Mouse (Mus musculus) C2C12 (cell line): ENCODE data around the gene Tbc1d1.

Source experiments
- CTCF ChIP-seq: IDR thresholded peaks from one replicate; pipeline ENCODE4 v1.5.1; 2011; ENCODE audit not compliant: control insufficient read depth, insufficient read depth, insufficient read length
- FOSL1 ChIP-seq: IDR thresholded peaks from one replicate; pipeline ENCODE4 v1.8.0; 2011; ENCODE audit warnings: mild to moderate bottlenecking, low read length; ENCODE audit not compliant: poor library complexity, insufficient read depth, severe bottlenecking
- MAX ChIP-seq: IDR thresholded peaks from one replicate; pipeline ENCODE4 v1.6.1; 2011; ENCODE audit warnings: mild to moderate bottlenecking, control low read depth
- MYOD1 ChIP-seq: IDR thresholded peaks from one replicate; pipeline ENCODE4 v1.6.1; 2011; ENCODE audit warnings: low read depth; ENCODE audit not compliant: control insufficient read depth, insufficient read length
- MYOG ChIP-seq: IDR thresholded peaks from one replicate; pipeline ENCODE4 v1.6.1; 2011; ENCODE audit not compliant: control insufficient read depth, insufficient read length; ENCODE audit errors: extremely low read depth
- USF1 ChIP-seq: IDR thresholded peaks from one replicate; pipeline ENCODE4 v1.6.1; 2011; ENCODE audit warnings: low read depth, mild to moderate bottlenecking, control low read depth, moderate library complexity

DNA sequence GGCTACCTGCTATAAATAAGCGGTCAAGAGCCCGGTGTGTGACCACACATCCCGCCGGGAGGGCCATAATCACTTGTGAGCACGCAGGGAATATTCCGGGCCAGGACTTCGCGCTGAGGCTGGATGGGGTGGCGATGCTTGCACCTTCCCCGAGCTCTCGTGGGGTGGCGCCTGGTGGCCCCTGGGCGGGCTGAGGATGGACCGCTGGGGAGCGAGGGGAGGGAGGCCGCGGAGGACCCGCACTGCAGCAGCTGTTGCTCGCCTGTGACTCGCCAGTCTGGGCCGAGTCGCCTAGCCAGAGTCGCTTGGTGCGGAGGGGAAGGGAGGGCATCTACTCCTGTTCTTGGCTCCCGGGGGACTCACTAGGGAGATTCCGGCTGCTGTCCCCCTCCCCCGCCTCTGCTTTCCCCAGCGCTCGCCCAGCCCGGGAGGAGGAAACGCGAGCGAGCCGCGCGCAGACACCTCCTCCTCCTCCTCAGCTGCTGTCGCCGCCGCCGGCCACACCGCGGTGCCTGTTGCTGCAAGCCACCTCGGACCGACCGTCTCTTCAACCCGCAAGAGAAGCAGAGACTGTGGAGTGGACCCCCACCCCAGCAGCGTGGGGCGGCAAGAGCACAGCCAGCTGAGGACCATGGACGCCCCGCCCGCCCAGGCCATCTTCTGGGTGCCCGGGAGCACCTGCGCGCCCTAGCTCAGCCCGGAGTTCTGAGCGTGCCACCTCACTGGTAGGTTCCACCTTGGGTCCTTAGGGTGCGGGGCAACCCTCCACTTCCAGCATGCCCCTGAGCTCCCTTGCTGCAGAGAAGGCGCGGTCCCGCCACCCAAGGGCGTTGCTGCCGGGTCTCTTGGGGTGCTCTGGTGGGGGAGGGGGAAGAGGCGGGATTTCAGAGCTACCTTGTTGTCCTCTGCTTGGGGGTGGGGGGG lies 3.9 kb downstream of the Tbc1d1 start:
- TF ChIP-seq CTCF (peak; percentile 63), MYOD1 (peak; percentile 58), FOSL1 (no peak), MAX (no peak), USF1 (no peak), MYOG (no peak)
